In the genomic region with DNA sequence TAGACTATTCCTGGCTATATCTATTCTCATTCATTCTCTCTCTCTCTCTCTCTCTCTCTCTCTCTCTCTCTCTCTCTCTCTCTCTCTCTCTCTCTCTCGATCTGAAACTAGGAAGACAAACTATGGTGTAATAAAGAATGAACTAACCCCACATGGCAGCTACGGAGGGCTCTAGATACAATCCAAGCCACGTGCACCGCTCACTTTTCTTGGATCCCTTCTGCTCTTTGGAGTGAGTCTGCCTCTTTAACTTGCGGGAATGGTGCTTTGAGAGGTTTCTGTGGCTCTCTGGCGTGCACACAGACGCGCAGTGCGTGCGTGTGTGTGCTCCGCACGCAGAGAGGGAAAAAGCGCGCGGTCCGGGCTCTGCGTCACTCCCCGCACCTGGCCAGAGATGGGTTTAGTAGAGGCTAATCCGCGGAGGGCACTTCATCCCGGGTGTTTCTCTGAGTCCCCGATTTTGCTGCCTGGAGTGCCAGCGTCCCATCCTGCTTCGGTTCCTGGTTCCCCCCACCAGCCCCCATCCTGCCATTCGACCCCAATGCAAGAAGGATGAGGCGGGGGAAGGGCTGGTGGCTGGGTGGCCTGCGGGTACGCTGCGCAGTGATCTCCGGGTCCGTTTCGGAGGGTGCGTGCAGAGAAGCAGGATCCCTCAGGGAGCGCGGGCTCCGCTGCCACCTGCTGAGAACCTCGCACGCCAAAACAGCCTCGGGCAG, we compare ENCODE assay signal across 7 mouse cellular contexts. TPM values are rescaled to one million over a fixed set of nuclear protein-coding genes. Genes with fewer than 3 reads are reported as not detected.
DNase-seq lines count a peak whose midpoint lies in the region; ATAC-seq and TF ChIP-seq lines count a peak whose summit lies in the region.

No protein-coding gene starts in this region.

- peak in 1 of 2 experiments; percentile 15 for DNase-seq in spleen, adult 2 months (ENCODE audit: low read depth in 1 of 2, low spot score in 2 of 2)
- DNase-seq in spleen, adult 12 weeks (ENCODE audit: low spot score): no peak
- DNase-seq in cerebellum, postnatal 14 days: peak; percentile 60 to 73
- no peak for DNase-seq in heart, postnatal 0 days (ENCODE audit: low spot score)
- peak; percentile 73 for DNase-seq in left cerebral cortex, postnatal 36 days (ENCODE audit: low spot score in 2 of 2)
- DNase-seq in midbrain, embryonic 14.5 days: peak; percentile 73
- peak; percentile 17 for DNase-seq in thymus, adult 2 months

- H3K36me3 ChIP-seq in spleen, adult 2 months (ENCODE audit: control insufficient read depth, insufficient read depth, low read length): no peaks in the 10 kb centered on the region
- no peaks in the 10 kb centered on the region for H3K36me3 ChIP-seq in heart, postnatal 0 days (replicated peaks; ENCODE audit: control insufficient read depth, insufficient read depth, low read length)
- no peaks in the 10 kb centered on the region for H3K36me3 ChIP-seq in midbrain, embryonic 14.5 days (ENCODE audit: control insufficient read depth, insufficient read depth, low read length)
- no peaks in the 10 kb centered on the region for H3K36me3 ChIP-seq in thymus, adult 2 months (ENCODE audit: control insufficient read depth, insufficient read depth, low read length)

- no peaks in the 10 kb centered on the region for H3K27me3 ChIP-seq in spleen, adult 2 months (ENCODE audit: control insufficient read depth, insufficient read depth, low read length)
- 0 out of 2 replicates have a peak, but pooled peaks cover 10% of the 10 kb centered on the region for H3K27me3 ChIP-seq in heart, postnatal 0 days (ENCODE audit: control insufficient read depth, insufficient read depth, low read length)
- H3K27me3 ChIP-seq in midbrain, embryonic 14.5 days (ENCODE audit: control insufficient read depth, insufficient read depth, low read length): peaks cover 27% of the 10 kb centered on the region
- H3K27me3 ChIP-seq in thymus, adult 2 months (ENCODE audit: control insufficient read depth, insufficient read depth, low read length): peaks cover 7% of the 10 kb centered on the region; the same call in 1 of the 2 replicates

- intact Hi-C loops in left cerebral cortex, postnatal 36 days (cut with DNase I): no loop called here

- H3K9ac ChIP-seq in heart, postnatal 0 days (replicated peaks; ENCODE audit: low read depth, low read length): peak overlapping the region; percentile 63; the same call in 1 of the 2 replicates
- H3K9ac ChIP-seq in midbrain, embryonic 14.5 days (replicated peaks; ENCODE audit: low read length): peak overlapping the region; percentile 58

- H3K9me3 ChIP-seq in heart, postnatal 0 days (replicated peaks; ENCODE audit: control insufficient read depth, low read length): no peaks in the 10 kb centered on the region
- H3K9me3 ChIP-seq in midbrain, embryonic 14.5 days (ENCODE audit: control insufficient read depth, low read length): no peaks in the 10 kb centered on the region

- H3K4me1 ChIP-seq in spleen, adult 2 months (ENCODE audit: control insufficient read depth, insufficient read depth, insufficient read length): peaks cover 22% of the 10 kb centered on the region
- H3K4me1 ChIP-seq in heart, postnatal 0 days (ENCODE audit: control insufficient read depth, insufficient read depth): peaks cover 7% of the 10 kb centered on the region
- H3K4me1 ChIP-seq in midbrain, embryonic 14.5 days (ENCODE audit: control insufficient read depth, insufficient read depth, low read length): 0 out of 2 replicates have a peak, but pooled peaks cover 4% of the 10 kb centered on the region
- H3K4me1 ChIP-seq in thymus, adult 2 months (replicated peaks; ENCODE audit: control insufficient read depth, insufficient read depth, low read length): peaks cover 29% of the 10 kb centered on the region

- 5% methylated on average over 39 of the region's 39 CpGs for WGBS in spleen, adult 2 months
- under 1% methylated on average over 37 of the region's 39 CpGs for WGBS in heart, postnatal 0 days
- WGBS in midbrain, embryonic 14.5 days: under 1% methylated on average over 39 of the region's 39 CpGs
- WGBS in thymus, adult 2 months: 4% methylated on average over 39 of the region's 39 CpGs

- peak overlapping the region; percentile 93 for H3K4me3 ChIP-seq in spleen, adult 2 months (ENCODE audit: extremely low read depth, insufficient read depth, insufficient read length)
- peak overlapping the region; percentile 74 for H3K4me3 ChIP-seq in heart, postnatal 0 days (ENCODE audit: low read depth, low read length)
- peak overlapping the region; percentile 61 for H3K4me3 ChIP-seq in midbrain, embryonic 14.5 days (replicated peaks; ENCODE audit: low read depth, low read length)
- peak overlapping the region; percentile 58 for H3K4me3 ChIP-seq in thymus, adult 2 months (ENCODE audit: control insufficient read depth, insufficient read depth, low read length)

- H3K4me2 ChIP-seq in heart, postnatal 0 days (ENCODE audit: low read depth, low read length): peak overlapping the region; percentile 98
- H3K4me2 ChIP-seq in midbrain, embryonic 14.5 days (ENCODE audit: low read length): peak overlapping the region; percentile 100

- no peak for TF ChIP-seq CTCF in spleen, adult 2 months (IDR thresholded peaks at IDR 0.05; ENCODE audit: extremely low read depth, insufficient read depth, insufficient read length, insufficient replicate concordance)
- TF ChIP-seq CTCF in heart, postnatal 0 days (IDR thresholded peaks at IDR 0.05; ENCODE audit: low read depth): no peak
- no peak for TF ChIP-seq CTCF in thymus, adult 2 months (IDR thresholded peaks at IDR 0.05; ENCODE audit: borderline replicate concordance, control insufficient read depth, extremely low read depth, insufficient read depth, low read length, poor library complexity)

- TF ChIP-seq EP300 in heart, postnatal 0 days (IDR thresholded peaks at IDR 0.05; ENCODE audit: low read depth): no peak

- ATAC-seq in heart, postnatal 0 days (ENCODE audit: insufficient read depth, low read depth): peak; percentile 2; the same call in 1 of the 2 replicates
- ATAC-seq in midbrain, embryonic 14.5 days (ENCODE audit: low FRiP score, low TSS enrichment): peak; percentile 66

- no peak for TF ChIP-seq POLR2A in spleen, adult 2 months (IDR thresholded peaks at IDR 0.05; ENCODE audit: low read depth, low read length)
- TF ChIP-seq POLR2A in thymus, adult 2 months (IDR thresholded peaks at IDR 0.05; ENCODE audit: control insufficient read depth, extremely low read depth, insufficient read depth, low read length, poor library complexity): no peak

- H3K27ac ChIP-seq in spleen, adult 2 months (ENCODE audit: insufficient read depth, low read length): peak overlapping the region; percentile 91
- no peak overlapping the region for H3K27ac ChIP-seq in heart, postnatal 0 days (ENCODE audit: low read depth)
- H3K27ac ChIP-seq in midbrain, embryonic 14.5 days (replicated peaks; ENCODE audit: low read depth, low read length): no peak overlapping the region
- H3K27ac ChIP-seq in thymus, adult 2 months (ENCODE audit: control insufficient read depth, insufficient read depth, low read length): no peak overlapping the region

RNA-seq across cellular contexts. Expression of a gene that starts 3.1 kb away (rescaled TPM):
- 16.8 and 24.1 TPM in 2 replicates for polyA plus RNA-seq in spleen, adult 2 months (2012; rRNA removed)
- total RNA-seq in heart, postnatal 0 days (2014; rRNA removed; ENCODE audit: low replicate concordance): 43.7 and 55.4 TPM in 2 replicates
- polyA plus RNA-seq in heart, postnatal 0 days (2015; fragmentation: Nextera tagmentation; extraction: Ambion mirVana): 18.3 and 22.4 TPM in 2 replicates
- 10 to 100 TPM; 15.6 to 19.5 TPM for total RNA-seq in left cerebral cortex, postnatal 36 days (2021)
- 9.3 and 11.7 TPM in 2 replicates for polyA plus RNA-seq in midbrain, embryonic 14.5 days (2014; fragmentation: Nextera tagmentation; extraction: Ambion mirVana)
- 17.0 and 18.4 TPM in 2 replicates for polyA plus RNA-seq in thymus, adult 2 months (2012; rRNA removed)

Comparison
In these comparisons a context has a peak if more than half of its experiments do, and no peak if none do; other contexts are left out.
1. DNase-seq: peak in cerebellum, postnatal 14 days (2 of 2), left cerebral cortex, postnatal 36 days (2 of 2), midbrain, embryonic 14.5 days (single experiment) and thymus, adult 2 months (single experiment); none in spleen, adult 12 weeks (single experiment) and heart, postnatal 0 days (single experiment).
2. Peak in every context shown above with its lines, with median percentiles within 50 percentile points of each other: H3K4me3 ChIP-seq.